Mouse (Mus musculus): ENCODE data around the gene Cdk14.

- no peak for TF ChIP-seq POLR2A (IDR thresholded peaks at IDR 0.05; ENCODE audit: insufficient read depth, low read depth, low read length)
- TF ChIP-seq CTCF (IDR thresholded peaks at IDR 0.05; ENCODE audit: insufficient read depth, low read depth, low read length), result no peak
Measured at GRCm38 (mm10) chr5:5245182-5245581, 174.9 kb downstream of the Cdk14 start.

All from olfactory bulb, adult 2 months (tissue).